10 mouse cellular contexts compared by ENCODE assay signal in the genomic region with DNA sequence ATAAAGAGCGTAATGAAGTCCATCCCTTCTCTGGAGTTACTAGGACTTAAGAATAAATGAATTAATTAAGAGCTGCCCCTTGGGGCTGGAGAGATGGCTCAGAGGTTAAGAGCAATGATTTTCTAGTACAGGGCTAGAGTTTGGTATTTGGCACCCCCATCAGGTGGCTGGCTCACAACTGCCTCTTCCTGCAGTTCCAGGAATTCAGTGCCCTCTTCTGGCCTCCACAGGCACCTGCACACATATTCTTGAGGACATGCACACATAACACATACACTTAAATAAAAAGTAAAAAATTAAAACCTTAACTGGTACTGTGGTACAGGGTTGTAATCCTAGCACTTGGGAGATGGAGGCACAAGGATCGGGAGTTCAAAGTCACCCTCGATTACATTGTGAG. TPM values are rescaled to one million over a fixed set of nuclear protein-coding genes. Genes with fewer than 3 reads are reported as not detected.
DNase-seq lines count a peak whose midpoint lies in the region; ATAC-seq and TF ChIP-seq lines count a peak whose summit lies in the region.
"Had no signal": no experiment of that assay in that cellular context is flagged by ENCODE, and none has a peak within 500 bp of the region (broad histone marks: within the 10 kb centered on the region; RNA-seq: fewer than 3 reads in every experiment).

No protein-coding gene starts in this region.

- H3K36me3 ChIP-seq in kidney, adult 2 months (ENCODE audit: control insufficient read depth, insufficient read depth, low read length): no peaks in the 10 kb centered on the region
- no peaks in the 10 kb centered on the region for H3K36me3 ChIP-seq in kidney, embryonic 14.5 days (ENCODE audit: control insufficient read depth, insufficient read depth, low read length)

- TF ChIP-seq POLR2A in kidney, adult 2 months (IDR thresholded peaks at IDR 0.05; ENCODE audit: low read depth, low read length): no peak

- H3K4me1 ChIP-seq in kidney, adult 2 months (ENCODE audit: control insufficient read depth, insufficient read depth, low read length): no peaks in the 10 kb centered on the region
- H3K4me1 ChIP-seq in kidney, embryonic 14.5 days (ENCODE audit: control insufficient read depth, insufficient read depth, low read length): no peaks in the 10 kb centered on the region

- H3K9ac ChIP-seq in kidney, embryonic 14.5 days (ENCODE audit: low read depth, low read length): no peak overlapping the region

- no peak overlapping the region for H3K4me2 ChIP-seq in kidney, embryonic 14.5 days (replicated peaks; ENCODE audit: low read depth, low read length)

- no peaks in the 10 kb centered on the region for H3K27me3 ChIP-seq in kidney, adult 2 months (replicated peaks; ENCODE audit: control insufficient read depth, insufficient read depth, low read length)
- H3K27me3 ChIP-seq in kidney, embryonic 14.5 days (ENCODE audit: control insufficient read depth, insufficient read depth, low read length): no peaks in the 10 kb centered on the region

- peak; percentile 71 for TF ChIP-seq CTCF in kidney, adult 2 months (conservative IDR thresholded peaks at IDR 0.05; ENCODE audit: insufficient read depth, insufficient read length, low read depth, low read length)

- H3K9me3 ChIP-seq in kidney, embryonic 14.5 days (ENCODE audit: control insufficient read depth, low read length): no peaks in the 10 kb centered on the region

- ATAC-seq in kidney, embryonic 14.5 days (ENCODE audit: low FRiP score, low TSS enrichment): no peak
- ATAC-seq in hematopoietic stem cell, adult 5-6 weeks (replicated peaks in 1 of 2; ENCODE audit: insufficient read depth in 1 of 2, low FRiP score in 2 of 2, low TSS enrichment in 1 of 2, low read depth in 1 of 2, poor library complexity in 2 of 2, severe bottlenecking in 2 of 2): 0 out of 4 replicates have a peak, but pooled peaks have one; percentile 27 to 34

- H3K4me3 ChIP-seq in kidney, adult 2 months (ENCODE audit: insufficient read depth, low read depth, low read length): no peak overlapping the region
- H3K4me3 ChIP-seq in kidney, embryonic 14.5 days (ENCODE audit: low read length): no peak overlapping the region

- DNase-seq in kidney, adult 2 months: peak; percentile 32
- peak; percentile 75 for DNase-seq in A20 (ENCODE audit: low read depth, low spot score)
- peak; percentile 76 for DNase-seq in ES-CJ7 (ENCODE audit: low read depth, low spot score)
- no peak for DNase-seq in cerebellum, adult 9-10 months
- no peak for DNase-seq in cerebellum, adult 18-20 months
- DNase-seq in frontal cortex, postnatal 10 days (ENCODE audit: low spot score in 2 of 2): no peak
- DNase-seq: cerebellum, postnatal 14 days; lung, postnatal 10 days had no signal

- H3K27ac ChIP-seq in kidney, adult 2 months (ENCODE audit: insufficient read depth, low read depth, low read length): no peak overlapping the region
- H3K27ac ChIP-seq in kidney, embryonic 14.5 days (ENCODE audit: low read depth, low read length): no peak overlapping the region

- WGBS in kidney, adult 2 months: 90% methylated on average over 3 of the region's 3 CpGs
- WGBS in kidney, embryonic 14.5 days: 97% methylated on average over 3 of the region's 3 CpGs

RNA-seq across cellular contexts. Expression of a gene that starts 29.7 kb away (rescaled TPM):
- polyA plus RNA-seq in kidney, adult 2 months (2012; rRNA removed): 38.3 and 45.2 TPM in 2 replicates
- polyA plus RNA-seq in kidney, embryonic 14.5 days (2014; fragmentation: Nextera tagmentation; extraction: Ambion mirVana): 199 and 235 TPM in 2 replicates
- 108 and 111 TPM in 2 replicates for total RNA-seq in hematopoietic stem cell, adult 5-6 weeks (2017)

RNA-seq across cellular contexts. Expression of a gene that starts 37.5 kb away (rescaled TPM):
- 18.4 and 39.0 TPM in 2 replicates for polyA plus RNA-seq in kidney, adult 2 months (2012; rRNA removed)
- 215 and 219 TPM in 2 replicates for polyA plus RNA-seq in kidney, embryonic 14.5 days (2014; fragmentation: Nextera tagmentation; extraction: Ambion mirVana)
- total RNA-seq in hematopoietic stem cell, adult 5-6 weeks (2017): 26.1 and 51.2 TPM in 2 replicates

Comparison
In these comparisons a context has a peak if more than half of its experiments do, and no peak if none do; other contexts are left out.
1. DNase-seq: peak in kidney, adult 2 months (single experiment), A20 (single experiment) and ES-CJ7 (single experiment); none in cerebellum, adult 9-10 months (single experiment), cerebellum, adult 18-20 months (0 of 2) and frontal cortex, postnatal 10 days (0 of 2).